Mouse (Mus musculus) embryo, embryonic 11.5 days (tissue): ENCODE data around the gene Rag2.

Source experiments
- DNase-seq: peaks from one replicate; pipeline ENCODE4 v3.0.0-alpha.2; 2012; ENCODE audit warnings: low read depth, low spot score

The Rag2 gene

DNA sequence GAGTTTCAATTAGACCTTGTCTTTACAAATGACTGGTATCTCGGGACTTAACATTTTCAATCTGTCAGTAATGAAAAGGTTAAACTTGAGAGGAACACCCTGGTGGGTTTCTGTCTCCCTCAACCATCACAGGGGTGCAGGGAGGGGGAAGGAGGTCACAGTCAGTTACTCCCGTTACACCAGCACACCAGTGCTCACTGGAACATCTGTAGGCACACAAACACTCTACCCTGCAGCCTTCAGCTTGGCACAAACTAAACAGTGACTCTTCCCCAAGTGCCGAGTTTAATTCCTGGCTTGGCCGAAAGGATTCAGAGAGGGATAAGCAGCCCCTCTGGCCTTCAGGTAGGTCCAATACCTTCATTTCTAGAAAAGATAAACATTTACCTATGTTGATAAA, at the start of gene Rag2:
TSS of gene Rag2 (plus strand) at position 193 of the 400 bp plus-strand sequence.
- DNase-seq: no peak

DNA sequence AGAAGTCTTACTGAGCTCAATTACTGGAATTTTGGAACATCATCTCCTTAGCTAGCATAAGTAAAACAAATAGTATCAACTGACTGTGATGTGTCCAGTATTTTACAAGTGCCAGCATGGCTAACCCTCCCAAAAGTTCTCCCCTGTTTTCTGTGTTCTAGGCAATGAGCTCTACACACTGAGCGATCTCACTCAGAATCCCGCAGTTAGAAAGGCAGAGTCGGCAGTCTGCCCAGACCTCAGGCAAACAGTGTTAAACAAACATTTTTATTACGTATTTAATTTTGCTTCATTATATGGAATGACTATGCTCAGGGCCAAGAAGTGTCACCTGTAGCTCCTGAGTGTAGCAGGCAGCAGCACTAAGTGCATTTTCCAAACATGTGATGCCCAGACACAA, 47.3 kb upstream of the Rag2 start:
- no peak for DNase-seq

DNA sequence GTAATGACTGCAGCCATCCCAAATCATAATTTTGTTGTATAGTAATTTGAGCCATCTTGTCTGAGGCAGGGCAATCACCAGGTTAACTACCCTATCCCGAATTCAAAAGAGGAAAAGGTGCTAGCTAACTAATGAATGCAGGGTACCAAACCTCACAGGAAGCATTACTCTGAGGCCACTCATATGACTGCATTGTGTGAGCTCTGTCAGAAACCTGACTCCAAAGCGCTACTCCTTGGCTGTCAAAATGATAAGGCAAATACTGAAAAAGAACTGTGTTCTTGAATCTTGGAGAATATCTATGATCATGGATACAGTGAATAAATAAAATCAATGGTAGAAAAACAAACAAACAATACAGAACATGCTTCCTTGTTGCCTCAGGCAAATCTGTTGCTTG, 44.5 kb upstream of the Rag2 start:
- DNase-seq: no peak

DNA sequence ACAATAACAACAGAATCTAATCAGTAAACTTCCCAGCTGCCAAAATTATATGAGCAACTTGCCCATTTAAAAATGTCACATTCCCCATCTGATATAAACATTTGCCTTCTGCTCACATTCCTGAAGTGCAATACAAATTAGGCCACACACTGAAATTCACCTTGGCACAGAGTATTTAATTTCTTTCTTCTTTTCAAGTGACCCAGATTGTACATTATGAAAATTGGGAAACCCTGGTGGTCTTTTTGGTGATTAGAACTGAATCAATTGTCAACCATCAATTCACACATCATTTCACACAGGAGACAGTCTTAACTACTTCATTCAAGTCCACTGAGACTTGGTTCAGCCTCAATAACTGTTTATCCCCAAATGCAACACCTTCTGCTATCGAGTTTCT, 44.1 kb upstream of the Rag2 start:
- no peak for DNase-seq

DNA sequence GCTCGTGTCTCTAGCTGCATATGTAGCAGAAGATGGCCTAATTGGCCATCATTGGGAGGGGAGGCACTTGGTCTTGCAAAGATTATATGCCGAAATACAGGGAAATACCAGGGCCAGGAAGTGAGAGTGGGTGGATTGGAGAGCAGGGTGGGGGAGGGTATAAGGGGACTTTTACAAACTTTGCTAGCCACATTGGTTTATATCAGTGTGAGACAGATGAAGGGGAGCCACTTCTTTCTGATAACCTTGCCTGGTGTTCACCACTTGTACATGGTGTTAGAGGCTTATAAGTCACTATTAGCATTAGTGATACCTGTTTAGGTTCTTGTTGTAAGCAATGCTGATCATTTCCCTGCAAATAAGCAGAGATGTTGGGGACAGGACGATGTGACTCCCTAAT, 43.5 kb upstream of the Rag2 start:
- DNase-seq: no peak

DNA sequence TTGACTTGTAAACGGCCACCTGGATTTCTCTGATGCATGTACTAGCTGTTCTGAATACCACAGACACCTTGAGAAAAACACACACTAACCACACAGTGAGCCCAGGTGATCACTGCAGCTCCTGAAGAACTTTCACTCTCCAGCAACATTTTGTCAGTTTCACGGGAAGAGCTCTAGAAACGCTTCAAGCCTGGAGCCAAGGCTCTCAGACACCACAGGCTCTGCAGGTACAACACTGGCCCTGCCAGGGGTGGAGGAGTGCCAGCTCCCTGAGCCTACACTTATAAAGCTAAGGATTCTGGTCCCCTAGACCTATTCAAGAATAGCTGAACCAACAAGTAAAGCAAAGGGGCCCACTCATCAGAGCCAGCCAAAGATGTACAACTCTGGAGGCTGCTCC, 43.1 kb upstream of the Rag2 start:
- no peak for DNase-seq

DNA sequence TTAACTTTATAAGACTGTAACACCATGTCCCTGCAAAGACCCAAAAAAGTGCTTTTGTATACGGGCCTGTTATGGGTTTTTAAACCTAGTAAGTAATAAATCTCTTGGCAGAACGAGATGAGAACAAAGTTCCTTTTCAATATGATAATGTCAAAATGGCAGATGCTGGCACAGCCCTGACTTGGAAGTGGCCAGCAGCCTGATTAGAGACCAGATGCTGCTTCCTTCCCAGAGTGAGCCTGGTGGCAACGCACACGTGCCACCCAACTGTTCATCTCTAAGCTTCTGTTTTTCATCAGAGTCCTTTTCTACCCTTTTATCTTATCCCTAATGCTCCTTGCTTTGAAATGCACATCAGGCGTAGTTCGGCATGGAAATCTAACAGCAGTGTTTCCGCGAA, 33.2 kb upstream of the Rag2 start:
- DNase-seq: no peak

DNA sequence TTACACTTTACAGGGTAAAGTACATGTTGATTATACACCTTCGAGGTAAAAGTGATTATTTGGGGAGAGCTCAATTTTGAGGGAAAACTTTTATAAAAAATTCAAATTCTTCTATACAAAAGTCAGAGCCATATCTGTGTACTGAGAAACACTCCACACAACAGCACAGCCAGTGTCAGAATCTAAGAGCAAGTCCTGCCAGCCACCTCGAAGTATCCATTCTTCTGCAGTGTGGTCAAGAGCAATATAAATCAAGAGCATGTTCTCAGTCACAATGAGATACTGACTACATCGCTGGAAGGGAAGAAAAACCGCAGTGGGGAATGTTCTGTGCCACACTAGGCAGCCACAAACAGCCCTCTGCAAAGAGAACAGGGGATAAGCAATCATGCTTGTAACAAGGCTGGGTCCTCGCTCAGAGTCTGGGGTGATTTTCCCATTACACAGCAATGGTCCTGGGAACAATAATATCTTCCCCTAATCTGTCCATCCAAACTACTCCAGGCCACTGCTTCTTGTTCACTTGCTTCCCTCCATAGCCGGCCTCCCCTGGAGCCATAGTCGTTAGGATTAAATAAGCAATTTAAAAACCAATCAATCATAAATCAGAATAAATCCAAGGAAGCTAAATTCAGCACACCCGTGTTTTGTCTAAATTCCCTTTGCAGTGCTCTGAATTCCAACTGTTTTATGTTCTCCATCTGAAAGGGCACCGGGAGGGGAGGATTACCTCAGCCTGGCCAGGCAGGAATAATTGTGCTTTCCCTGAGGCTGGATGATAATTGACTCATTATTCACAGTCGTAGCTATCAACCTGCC, 32.3 kb upstream of the Rag2 start:
- DNase-seq: peak; percentile 39

DNA sequence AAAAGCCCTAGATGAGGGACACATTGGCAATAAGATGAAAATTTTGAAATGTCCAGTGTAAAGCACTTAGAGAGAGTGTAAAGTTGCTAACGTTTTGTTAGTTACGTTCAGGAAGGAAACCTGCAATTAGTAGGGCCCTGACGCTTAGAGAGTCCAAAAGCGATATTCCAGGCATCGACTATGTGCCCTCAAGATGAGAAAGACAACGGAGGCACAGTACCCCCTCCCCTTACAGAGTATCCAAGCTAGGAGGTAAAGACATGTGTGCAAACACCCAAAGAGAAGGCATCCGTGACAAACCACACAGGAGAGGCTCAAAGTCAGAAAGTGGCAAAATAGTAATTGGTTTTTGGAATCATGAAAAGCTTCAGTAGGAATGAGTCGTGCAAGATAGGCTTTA, 31.6 kb upstream of the Rag2 start:
- DNase-seq: no peak

DNA sequence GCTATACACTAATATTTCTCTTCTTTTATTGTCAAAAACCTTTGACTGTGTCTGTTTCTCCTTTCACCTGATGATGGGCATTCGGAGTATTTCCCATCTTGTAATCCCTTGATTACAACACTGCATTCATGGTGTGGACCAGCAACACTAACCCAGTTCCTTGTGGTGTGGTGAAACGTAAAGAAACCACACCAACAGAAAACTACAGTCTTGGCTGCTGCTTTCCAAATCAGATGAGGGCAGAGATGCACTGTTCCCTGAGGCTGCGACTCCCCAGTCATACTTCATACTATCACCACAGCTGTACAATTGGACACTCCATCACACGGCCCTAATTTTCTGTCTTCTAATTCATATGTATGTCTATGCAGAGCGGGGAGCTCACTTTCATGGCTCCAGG, 29.8 kb upstream of the Rag2 start:
- no peak for DNase-seq

DNA sequence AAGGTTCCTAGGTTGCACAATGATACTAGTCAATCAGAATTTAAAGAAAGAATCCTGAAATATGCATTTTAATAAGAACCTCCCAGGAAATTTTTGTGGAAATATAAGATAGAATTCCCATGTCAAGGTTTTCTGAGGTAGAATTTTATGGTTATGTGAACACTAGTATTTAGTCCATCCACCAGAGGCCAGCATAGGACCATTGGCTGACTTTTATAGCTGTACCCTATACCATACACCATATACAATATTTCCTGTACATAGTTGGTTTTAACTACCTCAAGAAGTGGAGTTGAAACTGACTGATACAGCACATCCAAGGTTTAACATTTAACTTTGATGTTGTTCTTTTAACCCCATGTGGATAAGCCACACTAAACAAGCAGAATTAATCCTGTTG, 27.3 kb upstream of the Rag2 start:
- DNase-seq: no peak

DNA sequence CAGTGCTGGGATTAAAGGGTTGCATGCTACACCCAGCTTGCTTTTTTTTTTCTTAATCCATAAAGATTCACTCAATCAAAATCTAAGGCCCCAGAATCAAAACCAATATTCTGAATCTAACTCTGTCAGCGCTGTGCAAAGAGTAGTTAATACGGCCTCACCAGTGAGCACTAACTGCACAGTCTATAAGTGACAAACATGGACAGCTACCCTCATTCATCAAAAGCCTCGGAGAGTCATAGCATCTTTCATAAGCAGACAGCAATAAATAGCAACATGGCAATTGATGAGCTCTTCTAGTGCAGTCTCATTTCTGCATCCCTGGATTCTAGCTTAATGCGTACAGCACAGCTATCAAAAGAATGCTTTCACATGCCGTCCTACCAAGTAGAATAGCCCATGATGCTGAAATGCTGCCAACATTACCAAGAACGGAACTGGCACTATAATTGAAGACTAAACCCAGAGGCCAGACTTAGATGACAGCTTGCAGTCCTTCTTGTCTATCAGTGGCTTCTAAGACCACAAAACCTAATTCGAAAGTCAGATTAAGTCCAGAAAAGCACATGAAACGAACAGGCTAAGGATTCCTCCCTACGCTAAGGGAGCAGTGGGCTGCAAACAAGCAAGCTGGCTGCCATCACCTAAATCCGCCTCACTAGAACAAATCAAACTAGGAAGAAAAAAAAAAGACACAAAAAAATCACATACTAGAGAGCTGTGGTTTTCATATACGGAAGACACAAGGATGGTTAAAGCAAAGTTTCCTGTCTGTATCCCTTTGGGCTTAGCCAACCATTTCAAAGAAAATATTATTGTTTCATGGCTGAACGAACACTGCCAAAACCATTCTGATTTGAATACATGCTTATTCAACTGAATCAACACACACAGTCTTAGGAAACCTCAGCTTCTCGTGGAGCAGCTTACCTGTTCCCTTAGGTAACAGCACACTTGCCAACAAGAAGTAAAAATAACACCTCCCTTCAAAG, 26.0 kb upstream of the Rag2 start:
- DNase-seq: no peak

DNA sequence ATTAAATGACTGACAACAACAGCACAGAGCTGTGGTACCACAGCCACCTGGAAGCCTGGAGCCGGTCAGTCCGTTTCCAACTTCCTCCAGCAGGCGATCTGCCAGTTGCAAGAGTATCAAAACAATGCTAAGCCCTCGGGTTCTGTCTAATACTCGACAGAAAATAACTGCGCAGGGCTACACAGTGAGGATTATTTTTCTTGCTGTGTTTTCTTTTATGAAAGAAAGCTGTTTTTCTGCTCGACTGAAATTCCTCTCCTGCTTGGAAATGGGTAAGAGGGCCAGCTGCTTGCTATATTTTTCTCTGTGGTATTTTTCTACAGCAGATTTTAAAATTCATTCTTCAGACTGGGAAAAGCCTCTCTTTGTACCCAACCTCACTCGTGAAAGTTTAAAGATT, 23.8 kb upstream of the Rag2 start:
- no peak for DNase-seq

DNA sequence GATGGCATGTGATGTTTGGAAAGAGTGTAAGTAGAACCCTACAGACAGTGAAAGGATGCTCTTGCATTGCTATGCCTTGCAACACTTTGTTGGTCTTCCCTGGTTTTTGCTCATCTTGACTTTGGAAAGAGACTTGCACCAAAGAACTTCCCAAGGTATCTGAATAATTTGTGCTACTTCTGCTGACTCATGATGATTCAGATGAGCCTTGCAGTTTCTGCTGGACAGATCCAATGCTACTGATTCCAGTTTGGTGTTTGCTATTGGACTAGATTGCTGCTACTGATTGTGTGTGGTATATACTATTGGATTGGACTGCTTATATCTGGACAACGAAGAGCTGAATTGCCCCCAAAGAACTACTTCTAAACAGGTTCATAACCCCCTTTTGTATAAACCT, 21.4 kb upstream of the Rag2 start:
- no peak for DNase-seq

DNA sequence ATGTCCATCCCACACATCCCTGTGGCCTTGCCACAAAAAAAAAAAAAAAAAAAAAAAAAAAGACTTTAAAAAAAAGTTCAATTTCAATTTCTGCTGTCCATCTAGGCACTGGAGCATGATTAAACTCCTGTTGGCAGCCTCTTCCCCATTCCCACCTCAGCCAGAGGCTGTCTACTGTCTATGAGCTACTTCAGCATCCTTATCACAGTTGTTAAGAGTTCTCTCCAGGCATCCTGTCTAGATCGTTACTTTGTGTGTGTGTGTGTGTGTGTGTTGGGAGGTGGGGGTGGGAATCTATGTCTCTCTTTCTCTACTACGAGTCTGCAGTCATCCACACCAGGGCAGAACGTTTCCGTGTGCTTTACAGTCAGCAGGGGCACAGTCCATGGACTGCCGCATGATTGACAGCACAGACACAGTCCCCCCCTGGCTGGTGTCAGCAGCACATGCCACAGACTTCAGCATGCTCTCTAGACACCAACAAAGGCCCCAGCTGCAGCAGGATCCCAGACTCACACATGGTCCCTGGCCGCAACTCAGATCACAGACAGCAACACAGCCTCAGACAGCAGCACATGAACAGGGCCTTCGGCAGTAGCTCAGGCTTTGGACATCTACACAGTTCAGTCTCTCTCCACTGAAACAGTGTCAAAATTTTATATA, 16.2 kb upstream of the Rag2 start:
- no peak for DNase-seq

DNA sequence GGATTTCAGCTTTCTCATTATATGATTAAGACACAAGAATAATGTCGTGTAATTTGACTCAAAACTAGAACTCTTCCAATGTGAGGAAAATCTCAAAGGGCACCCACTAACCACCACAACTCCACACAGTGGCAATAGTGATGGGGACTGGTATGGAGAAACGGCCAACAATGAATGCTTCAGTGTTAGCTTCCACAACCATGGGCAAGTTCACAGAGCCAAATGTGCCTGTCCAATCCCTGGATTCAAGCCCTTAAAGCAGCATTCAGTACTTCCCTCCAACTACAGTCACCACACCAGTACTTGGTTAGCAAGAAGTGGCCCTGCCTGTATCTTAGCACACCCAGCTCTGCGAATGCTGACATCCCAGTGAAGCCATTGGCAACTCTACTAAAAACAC, 13.7 kb upstream of the Rag2 start:
- DNase-seq: no peak

DNA sequence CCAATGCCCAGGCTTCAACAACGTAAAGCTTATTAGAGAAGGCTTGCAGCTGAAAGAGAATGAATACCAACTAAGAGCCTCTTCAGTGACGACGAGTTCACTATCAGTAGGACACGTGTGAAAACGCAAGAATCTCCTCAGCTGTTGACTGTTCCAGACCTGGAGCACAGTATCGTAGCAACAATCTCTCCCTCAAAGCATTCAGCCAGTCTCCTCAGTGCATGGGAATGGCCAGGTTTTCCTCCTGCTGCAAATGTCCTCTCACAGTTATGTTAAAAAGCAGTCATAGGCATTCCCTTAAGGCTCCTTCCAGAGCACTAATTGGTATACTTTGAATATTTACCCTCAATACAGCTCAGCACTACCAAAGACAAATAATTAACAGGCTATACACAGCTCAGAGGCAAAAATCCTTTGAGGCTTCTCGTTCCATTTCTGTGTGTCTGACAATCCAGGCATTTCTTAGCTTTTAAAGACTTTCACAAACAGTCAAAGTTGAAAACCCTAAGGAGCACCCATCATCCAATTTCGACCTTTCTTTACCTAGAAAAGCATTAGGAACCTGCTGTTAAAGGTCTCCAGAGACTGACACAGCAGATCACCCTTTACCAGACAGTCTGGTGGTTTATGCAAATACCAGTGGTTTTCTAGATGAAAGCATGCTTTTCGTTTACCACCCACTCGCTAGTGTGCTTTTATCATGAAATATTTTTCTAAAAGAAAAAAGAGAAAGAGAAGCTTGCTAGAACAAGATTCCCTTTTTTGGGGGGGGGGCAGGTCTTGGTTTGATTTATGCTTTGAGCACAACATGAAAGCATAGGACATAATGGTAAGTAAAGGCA, 8.8 kb upstream of the Rag2 start:
- no peak for DNase-seq

DNA sequence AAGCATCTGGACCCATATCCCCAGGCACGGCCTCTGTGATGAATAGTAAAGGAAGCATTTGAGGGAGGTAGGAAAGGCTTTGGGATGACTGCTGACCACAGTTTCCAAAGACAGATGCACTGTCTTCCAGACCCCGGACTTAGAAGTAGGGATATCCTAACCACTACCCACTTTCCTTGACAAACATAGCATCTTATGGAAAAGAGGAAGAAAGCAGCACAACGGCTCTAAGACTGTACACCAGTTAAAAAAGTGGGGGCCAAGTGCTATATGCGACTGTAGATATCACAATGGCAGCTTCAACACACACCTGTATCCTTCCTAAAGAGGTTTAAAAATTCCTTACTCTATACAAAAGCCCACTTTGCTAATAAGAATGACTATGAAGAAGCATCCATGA, 6.1 kb upstream of the Rag2 start:
- no peak for DNase-seq

DNA sequence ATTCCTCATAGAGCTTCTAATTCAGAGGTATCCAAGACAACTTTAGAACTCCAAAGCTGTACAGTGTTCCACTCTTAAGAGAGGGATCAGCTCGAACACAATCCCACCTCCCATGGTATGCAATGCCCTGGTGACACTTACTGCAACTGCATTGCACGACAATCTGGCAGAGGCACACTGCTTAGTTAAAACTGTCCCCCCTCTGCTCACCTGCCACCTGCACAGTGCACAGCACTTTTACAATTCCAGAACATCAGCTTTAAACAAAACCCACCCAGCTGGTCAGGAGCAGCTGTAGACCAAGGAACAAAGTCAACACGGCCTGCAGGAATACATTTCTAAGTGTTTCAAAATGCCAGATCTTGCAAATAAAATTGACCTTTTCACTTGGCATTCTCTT, 3.6 kb upstream of the Rag2 start:
- no peak for DNase-seq

DNA sequence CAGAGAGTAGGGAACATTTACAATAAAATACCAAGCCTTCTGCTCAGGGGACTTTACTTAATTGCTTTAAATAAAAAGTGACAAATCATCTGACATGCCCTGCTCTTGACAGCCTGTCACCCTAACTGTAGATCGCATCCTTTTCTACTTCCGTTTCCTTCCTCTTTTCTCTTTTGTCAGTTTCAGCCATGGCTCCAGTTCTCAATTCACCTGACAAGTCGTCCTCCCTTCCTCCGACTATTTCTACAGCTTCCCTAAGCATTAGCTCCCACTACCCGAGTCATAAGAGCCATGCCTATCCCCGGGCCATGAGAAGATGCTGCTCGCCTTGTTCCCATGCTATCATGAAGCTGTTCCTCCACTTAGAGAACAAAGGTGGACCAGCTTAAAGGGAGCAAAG, 2.9 kb upstream of the Rag2 start:
- no peak for DNase-seq

DNA sequence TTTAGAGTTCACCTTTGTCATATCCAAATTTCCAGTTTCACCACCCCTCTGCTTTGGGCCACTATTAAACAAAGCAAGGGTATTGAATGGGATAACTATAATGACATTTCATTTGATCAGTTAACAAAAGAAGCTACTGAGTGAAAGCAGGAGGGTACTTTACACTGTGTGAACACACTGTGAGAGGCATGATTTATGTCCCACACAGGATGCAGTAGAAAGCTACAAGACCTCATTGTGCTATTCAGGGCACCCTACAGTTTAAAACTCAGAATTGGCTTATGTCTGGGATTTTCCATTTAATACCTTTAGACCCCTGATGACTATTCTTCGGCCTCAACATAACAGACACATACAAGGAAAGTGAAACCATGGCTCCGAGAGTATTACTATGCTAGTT, 1.5 kb upstream of the Rag2 start:
- DNase-seq: no peak
